Mouse (Mus musculus) intestine, embryonic 14.5 days (tissue): ENCODE measurements around the gene Mllt3. TPM values are rescaled to one million over a fixed set of nuclear protein-coding genes. Genes with fewer than 3 reads are reported as not detected.

ENCODE experiments used
- ATAC-seq: fragments of 200-750 bp; cut with Nextera tagmentation; replicated peaks from 2 replicates; pipeline ENCODE4 v1.8.0; 2017; ENCODE audit warnings: low read depth, moderate number of reproducible peaks, moderate TSS enrichment, moderate library complexity; ENCODE audit not compliant: low FRiP score, low TSS enrichment
- DNase-seq: peaks from one replicate; pipeline ENCODE4 v3.0.0-alpha.2; 2018; ENCODE audit warnings: low spot score
- H3K27ac ChIP-seq: fragments of 300-500 bp; sonication (generic); 2 replicates; pipeline ENCODE4 v1.5.1; 2014; ENCODE audit warnings: low read depth, mild to moderate bottlenecking, control low read depth
- H3K27me3 ChIP-seq: fragments of 300-500 bp; sonication (generic); replicated peaks from 2 replicates; pipeline ENCODE4 v1.6.1; 2014; ENCODE audit warnings: low read length, control low read depth; ENCODE audit not compliant: control insufficient read depth, insufficient read depth
- H3K36me3 ChIP-seq: fragments of 300-500 bp; sonication (generic); 2 replicates; pipeline ENCODE4 v1.6.1; 2014; ENCODE audit warnings: low read length, control low read depth; ENCODE audit not compliant: control insufficient read depth, insufficient read depth
- H3K4me1 ChIP-seq: fragments of 300-500 bp; sonication (generic); replicated peaks from 2 replicates; pipeline ENCODE4 v1.6.1; 2014; ENCODE audit warnings: low read length, control low read depth, mixed read lengths; ENCODE audit not compliant: control insufficient read depth, insufficient read depth
- H3K4me2 ChIP-seq: fragments of 300-500 bp; sonication (generic); 2 replicates; pipeline ENCODE4 v1.6.1; 2014; ENCODE audit warnings: low read length
- H3K4me3 ChIP-seq: fragments of 300-500 bp; sonication (generic); 2 replicates; pipeline ENCODE4 v1.5.1; 2014; ENCODE audit warnings: low read depth, low read length, control low read depth, mixed read lengths
- H3K9ac ChIP-seq: fragments of 300-500 bp; sonication (generic); 2 replicates; pipeline ENCODE4 v1.6.1; 2014; ENCODE audit warnings: mild to moderate bottlenecking, low read length
- H3K9me3 ChIP-seq: fragments of 300-500 bp; sonication (generic); 2 replicates; pipeline ENCODE4 v1.6.1; 2016; ENCODE audit warnings: low read length, control low read depth; ENCODE audit not compliant: control insufficient read depth
- WGBS: fragments of 180-500 bp; shearing (Covaris S2); extraction: QIAGEN DNeasy Blood & Tissue Kit; methylation state at CpG from one replicate; pipeline ENCODE4 v1.1.7; 2014; 5-methylcytosine and 5-hydroxymethylcytosine counted together
- polyA plus RNA-seq: library from polyadenylated mRNA; unstranded; fragments of >200 nt; fragmentation: Nextera tagmentation; extraction: Ambion mirVana; gene quantifications from 2 replicates; pipeline ENCODE4 v1.2.1, GENCODE M21; 2014

The Mllt3 gene
- polyA plus RNA-seq, 1 experiment from 2014 or later, result 31.5 TPM

GRCm38 (mm10) chr4:88019645-88020044, 13.5 kb downstream of the Mllt3 start:
- ATAC-seq (no peak), DNase-seq (no peak)
- H3K4me3 ChIP-seq, result no peak overlapping the region
- H3K9ac ChIP-seq, result no peak overlapping the region
- H3K27me3 ChIP-seq, result no peaks in the 10 kb centered on the region
- no peak overlapping the region for H3K4me2 ChIP-seq
- peaks cover 23% of the 10 kb centered on the region for H3K4me1 ChIP-seq
- no peaks in the 10 kb centered on the region for H3K9me3 ChIP-seq
- no peaks in the 10 kb centered on the region for H3K36me3 ChIP-seq
- H3K27ac ChIP-seq, result no peak overlapping the region
- 61% methylated on average over 4 of the region's 4 CpGs for WGBS

DNA sequence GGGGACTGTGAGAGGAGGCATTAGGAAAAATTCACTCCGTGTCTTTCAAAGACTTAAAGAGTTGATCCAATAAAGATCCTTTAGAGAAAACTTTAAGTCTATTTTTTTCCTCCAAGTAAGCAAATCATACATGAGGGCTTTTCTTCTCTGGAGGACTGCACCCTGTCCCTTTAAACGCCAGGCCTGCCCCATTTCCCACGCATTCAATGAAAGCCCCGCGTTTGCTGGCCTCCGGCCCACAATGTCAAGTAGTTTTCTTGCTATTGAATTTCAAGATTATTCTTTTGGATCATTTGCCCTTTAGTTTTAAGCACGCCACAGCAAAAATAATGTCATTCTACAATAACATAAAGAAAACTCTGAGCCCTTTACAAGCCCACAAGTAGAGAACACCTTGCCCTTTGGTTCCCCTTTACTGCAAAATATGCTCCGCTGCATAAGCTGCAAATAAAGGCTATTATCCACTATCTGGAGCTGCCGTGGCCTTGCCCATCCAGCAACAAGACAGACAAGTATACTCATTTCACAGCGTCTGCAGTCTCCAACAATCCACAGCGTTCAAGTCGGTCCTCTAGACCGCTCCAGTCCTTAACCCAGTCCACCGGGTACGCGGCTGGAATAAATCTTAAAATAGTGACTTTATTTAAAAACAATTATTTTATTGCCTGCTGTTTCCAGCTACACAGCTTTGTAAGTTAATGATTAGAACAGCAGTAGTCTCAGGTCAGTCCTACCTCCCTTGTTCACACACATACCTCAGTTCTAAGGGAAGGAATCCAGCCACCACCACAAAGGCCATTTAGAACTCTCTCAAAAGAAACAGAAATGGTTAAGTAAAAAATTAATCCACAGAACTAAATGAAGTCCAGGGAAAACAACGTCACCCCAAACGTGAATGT, 15.5 kb downstream of the Mllt3 start:
- no peaks in the 10 kb centered on the region for H3K27me3 ChIP-seq
- no peaks in the 10 kb centered on the region for H3K36me3 ChIP-seq
- no peak overlapping the region for H3K27ac ChIP-seq
- 27% methylated on average over 18 of the region's 18 CpGs for WGBS
- H3K4me1 ChIP-seq, result peaks cover 30% of the 10 kb centered on the region
- H3K4me2 ChIP-seq, result peak overlapping the region; percentile 35
- H3K9me3 ChIP-seq, result no peaks in the 10 kb centered on the region
- DNase-seq, result peak; percentile 63
- ATAC-seq, result no peak; the same call in 1 of the 2 replicates
- no peak overlapping the region for H3K9ac ChIP-seq
- H3K4me3 ChIP-seq, result no peak overlapping the region

- WGBS, result 50% methylated on average over 5 of the region's 5 CpGs
- H3K27ac ChIP-seq, result no peak overlapping the region
- peaks cover 6% of the 10 kb centered on the region; the same call in 1 of the 2 replicates for H3K36me3 ChIP-seq
- no peaks in the 10 kb centered on the region for H3K9me3 ChIP-seq
- ATAC-seq (no peak), DNase-seq (no peak)
- no peak overlapping the region for H3K9ac ChIP-seq
- H3K4me3 ChIP-seq, result no peak overlapping the region
- peaks cover 30% of the 10 kb centered on the region for H3K4me1 ChIP-seq
- H3K27me3 ChIP-seq, result no peaks in the 10 kb centered on the region
- no peak overlapping the region for H3K4me2 ChIP-seq
These were observed 17.4 kb downstream of the Mllt3 start for GRCm38 (mm10) chr4:88015765-88016164.

GRCm38 (mm10) chr4:88015261-88015660, 17.9 kb downstream of the Mllt3 start:
- H3K36me3 ChIP-seq, result peaks cover 6% of the 10 kb centered on the region; the same call in 1 of the 2 replicates
- no peaks in the 10 kb centered on the region for H3K9me3 ChIP-seq
- peaks cover 30% of the 10 kb centered on the region for H3K4me1 ChIP-seq
- H3K27ac ChIP-seq, result no peak overlapping the region
- H3K4me3 ChIP-seq, result no peak overlapping the region
- no peaks in the 10 kb centered on the region for H3K27me3 ChIP-seq
- ATAC-seq (no peak), DNase-seq (no peak)
- H3K9ac ChIP-seq, result no peak overlapping the region
- WGBS, result 74% methylated on average over 7 of the region's 7 CpGs
- no peak overlapping the region for H3K4me2 ChIP-seq

DNA sequence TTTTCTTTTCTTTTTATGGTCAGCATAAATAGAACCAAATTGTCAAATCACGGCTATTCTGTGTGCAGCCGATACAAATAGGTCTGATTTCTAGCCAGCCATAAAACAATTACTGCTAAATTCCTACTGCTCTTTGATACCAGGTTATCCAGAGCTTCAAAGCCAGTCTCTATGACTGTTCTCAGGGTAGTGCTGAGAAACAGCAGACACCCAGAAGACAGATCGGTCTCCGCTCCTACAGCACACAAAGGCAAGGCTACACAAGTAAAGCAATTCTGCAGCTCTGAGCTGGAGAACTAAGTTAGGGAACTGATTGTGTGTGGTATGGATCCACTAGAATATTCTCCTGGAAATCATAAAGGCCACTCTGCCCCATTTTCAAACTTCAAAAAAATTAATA, 20.4 kb downstream of the Mllt3 start:
- DNase-seq, result no peak
- 18% methylated on average over 4 of the region's 4 CpGs for WGBS
- Histone ChIP-seq H3K9me3 (no peaks in the 10 kb centered on the region), H3K4me3 (no peak overlapping the region), H3K36me3 (peaks cover 6% of the 10 kb centered on the region; the same call in 1 of the 2 replicates), H3K27me3 (no peaks in the 10 kb centered on the region), H3K4me2 (peak overlapping the region; percentile 37), H3K9ac (no peak overlapping the region), H3K27ac (no peak overlapping the region; the same call in 1 of the 2 replicates), H3K4me1 (peaks cover 30% of the 10 kb centered on the region)
- no peak; the same call in 1 of the 2 replicates for ATAC-seq

- no peak overlapping the region for H3K4me3 ChIP-seq
- WGBS, result 62% methylated on average over 4 of the region's 4 CpGs
These were observed 21.1 kb downstream of the Mllt3 start for GRCm38 (mm10) chr4:88011870-88012572.

DNA sequence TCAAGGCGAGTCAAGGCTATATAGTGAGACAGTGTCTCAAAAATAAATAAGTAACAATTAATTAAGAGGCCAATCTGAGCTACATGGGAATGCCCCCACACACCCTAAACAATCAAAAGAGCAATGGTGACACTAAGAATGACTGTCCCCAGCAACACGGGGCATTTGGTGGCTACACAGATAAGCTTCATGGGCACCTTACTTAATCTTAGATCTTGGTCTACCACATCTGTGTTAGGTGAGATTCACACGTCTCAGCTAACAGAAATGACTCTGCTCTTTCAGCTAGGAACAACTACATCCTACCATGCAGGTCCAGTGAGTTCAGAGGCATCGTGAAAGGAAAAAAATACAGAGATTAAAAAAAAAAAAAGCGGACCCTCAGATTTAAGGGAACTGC, 22.7 kb downstream of the Mllt3 start:
- no peak overlapping the region for H3K4me3 ChIP-seq
- H3K9me3 ChIP-seq, result no peaks in the 10 kb centered on the region
- 83% methylated on average over 5 of the region's 5 CpGs for WGBS
- peaks cover 6% of the 10 kb centered on the region; the same call in 1 of the 2 replicates for H3K36me3 ChIP-seq
- H3K9ac ChIP-seq, result no peak overlapping the region
- DNase-seq, result no peak
- peaks cover 10% of the 10 kb centered on the region for H3K4me1 ChIP-seq
- H3K4me2 ChIP-seq, result no peak overlapping the region
- H3K27me3 ChIP-seq, result no peaks in the 10 kb centered on the region
- H3K27ac ChIP-seq, result no peak overlapping the region
- ATAC-seq, result no peak

More at GRCm38 (mm10) chr4:88011870-88012572, 21.1 kb downstream of the Mllt3 start:
- Histone ChIP-seq H3K9me3 (no peaks in the 10 kb centered on the region), H3K9ac (no peak overlapping the region), H3K27ac (no peak overlapping the region; the same call in 1 of the 2 replicates), H3K36me3 (peaks cover 6% of the 10 kb centered on the region; the same call in 1 of the 2 replicates), H3K27me3 (no peaks in the 10 kb centered on the region), H3K4me2 (peak overlapping the region; percentile 37), H3K4me1 (peaks cover 22% of the 10 kb centered on the region)
- ATAC-seq (no peak), DNase-seq (no peak)

GRCm38 (mm10) chr4:88005801-88006200, 27.4 kb downstream of the Mllt3 start:
- Histone ChIP-seq H3K9ac (no peak overlapping the region), H3K4me2 (no peak overlapping the region), H3K9me3 (no peaks in the 10 kb centered on the region), H3K27ac (no peak overlapping the region), H3K27me3 (no peaks in the 10 kb centered on the region), H3K4me3 (no peak overlapping the region), H3K36me3 (peaks cover 5% of the 10 kb centered on the region; the same call in 1 of the 2 replicates), H3K4me1 (peaks cover 8% of the 10 kb centered on the region)
- no peak for DNase-seq
- WGBS, result 84% methylated on average over 3 of the region's 3 CpGs
- ATAC-seq, result no peak
